Mouse (Mus musculus) brain, embryonic 14.5 days (tissue): Measurements from ENCODE around the gene Osbpl3.

Source experiments
- CTCF ChIP-seq: fragments of 200-500 bp; IDR thresholded peaks from 2 replicates; pipeline ENCODE4 v1.5.1; 2012; ENCODE audit warnings: inconsistent platforms, mild to moderate bottlenecking, moderate library complexity, borderline replicate concordance; ENCODE audit not compliant: insufficient read depth, insufficient read length; ENCODE audit errors: extremely low read depth
- POLR2A ChIP-seq: fragments of 200-500 bp; IDR thresholded peaks from 2 replicates; pipeline ENCODE4 v1.6.1; 2012; ENCODE audit warnings: mild to moderate bottlenecking, inconsistent platforms, borderline replicate concordance; ENCODE audit not compliant: poor library complexity, insufficient read depth, insufficient read length, severe bottlenecking; ENCODE audit errors: extremely low read depth

- TF ChIP-seq POLR2A = no peak
- no peak for TF ChIP-seq CTCF
Observed at GRCm38 (mm10) chr6:50426571-50426970, 29.4 kb downstream of the Osbpl3 start.
